Mouse (Mus musculus): ENCODE data around the gene Ntf5. TPM values are rescaled to one million over a fixed set of nuclear protein-coding genes. Genes with fewer than 3 reads are reported as not detected.
A peak's percentile ranks its signal among the peaks of the same experiment; 100 is the strongest.
"Not testable (repeated sequence)": the region's sequence is repeated elsewhere in the genome, so short reads cannot be mapped to it uniquely, and the experiment has no call there.

Ntf5 gene
- polyA plus RNA-seq (2012; rRNA removed): 0.10 and 0.16 TPM in 2 replicates

DNA sequence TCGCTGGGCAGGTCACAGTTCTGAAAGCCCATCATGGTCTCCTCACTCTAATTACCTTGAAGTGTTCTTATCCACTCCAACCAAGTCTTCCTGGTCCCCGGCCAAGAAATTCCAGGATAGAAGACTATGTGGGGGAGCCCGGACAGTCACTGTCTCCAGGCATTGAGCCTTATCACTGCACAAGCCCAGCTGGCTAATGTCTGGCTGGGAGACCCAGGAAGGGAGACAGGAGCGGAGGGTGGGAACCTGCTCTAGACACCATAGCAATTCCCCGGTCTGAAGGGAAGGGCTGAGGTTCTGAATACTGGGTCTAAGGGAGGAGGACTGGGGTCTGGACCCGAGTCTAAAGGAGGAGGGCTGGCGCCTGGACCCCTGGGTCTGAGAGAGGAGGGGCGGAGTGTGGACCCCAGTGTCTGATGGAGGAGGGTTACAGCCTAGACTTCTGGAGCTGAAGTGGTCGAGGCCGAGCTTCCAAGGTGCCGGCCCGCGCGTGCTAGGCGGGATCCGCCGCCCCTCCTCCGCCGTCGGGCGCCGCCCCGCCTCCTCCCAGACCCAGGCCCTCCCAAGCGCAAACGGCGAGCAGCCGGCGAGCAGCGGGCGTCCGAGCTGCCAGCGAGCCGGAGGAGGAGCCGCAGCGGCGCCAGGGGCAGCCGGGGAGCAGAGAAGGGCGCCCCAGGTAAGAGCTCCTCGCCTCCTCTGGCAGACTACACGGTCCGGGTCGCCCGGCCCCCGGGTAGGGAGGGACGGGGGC is at the start of gene Ntf5:
Gene Ntf5 (plus strand): TSS at position 583 of the 751 bp plus-strand sequence.
- no peak for DNase-seq (ENCODE audit: low read depth, low spot score)
- WGBS: 2% methylated on average over 42 of the region's 45 CpGs

DNA sequence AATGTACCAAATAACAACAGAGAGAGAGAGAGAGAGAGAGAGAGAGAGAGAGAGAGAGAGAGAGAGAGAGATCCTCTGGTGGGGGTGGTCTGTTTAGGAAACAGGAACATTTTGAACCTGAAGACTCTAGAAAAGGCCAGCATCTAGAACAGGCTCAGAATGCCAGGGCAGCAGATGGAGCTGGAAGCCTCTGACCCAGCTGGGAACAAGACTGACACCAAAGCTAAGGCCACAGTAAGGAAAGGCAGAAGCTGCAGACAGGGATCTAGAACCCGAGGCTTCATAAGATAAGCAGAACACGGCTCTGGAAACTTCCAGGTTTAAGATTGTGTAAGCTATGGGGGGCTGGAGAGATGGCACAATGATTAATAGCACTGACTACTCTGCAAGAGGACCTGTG is 49.5 kb upstream of the Ntf5 start:
- WGBS: 76% methylated on average over 2 of the region's 2 CpGs
- no peak for DNase-seq (ENCODE audit: low read depth, low spot score)

DNA sequence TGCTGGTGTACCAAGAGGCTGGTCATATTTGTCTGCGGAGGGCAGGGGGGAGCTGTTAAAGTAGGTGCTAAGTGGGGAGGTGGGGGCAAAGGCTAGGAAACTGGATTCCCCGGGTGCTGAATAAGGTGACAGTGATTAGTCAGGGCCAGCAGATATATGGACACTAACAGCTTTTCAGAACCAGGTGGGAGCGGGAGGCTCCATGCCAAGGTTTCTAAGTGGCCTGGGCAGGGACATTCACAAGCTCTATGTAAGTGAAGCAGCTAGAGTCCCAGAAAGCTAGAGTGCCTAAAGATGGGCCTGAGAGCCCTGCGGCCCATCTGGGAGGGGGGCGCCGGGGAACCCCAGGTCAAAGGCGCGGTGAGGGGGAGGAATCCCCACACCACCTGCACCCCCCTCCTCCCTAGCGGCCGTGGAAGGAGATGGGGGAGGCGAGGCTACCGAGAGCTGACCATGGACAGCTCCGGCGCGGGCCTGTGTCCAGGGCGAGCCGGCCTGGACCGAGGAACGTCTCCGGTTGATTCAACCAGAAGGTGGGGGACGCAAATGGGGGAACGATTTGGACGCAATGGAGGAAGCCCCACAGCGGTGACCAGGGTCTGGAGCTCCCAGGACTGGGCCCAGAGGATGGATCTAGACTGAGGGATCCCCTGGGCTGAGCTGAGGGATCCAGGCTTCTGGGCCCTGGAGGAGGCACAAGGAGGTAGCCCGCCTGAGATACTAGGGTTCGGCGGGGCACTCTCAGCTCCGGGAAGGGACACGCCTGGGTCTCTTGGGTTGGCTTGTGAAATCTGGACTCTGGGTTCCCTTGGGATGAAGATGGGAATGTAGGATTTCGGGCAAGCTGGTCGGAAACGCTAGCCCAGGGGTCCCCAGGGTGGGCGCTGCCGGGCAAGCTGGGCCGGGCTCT is 47.5 kb upstream of the Ntf5 start:
- no peak for DNase-seq (ENCODE audit: low read depth, low spot score)
- WGBS: 7% methylated on average over 35 of the region's 35 CpGs

DNA sequence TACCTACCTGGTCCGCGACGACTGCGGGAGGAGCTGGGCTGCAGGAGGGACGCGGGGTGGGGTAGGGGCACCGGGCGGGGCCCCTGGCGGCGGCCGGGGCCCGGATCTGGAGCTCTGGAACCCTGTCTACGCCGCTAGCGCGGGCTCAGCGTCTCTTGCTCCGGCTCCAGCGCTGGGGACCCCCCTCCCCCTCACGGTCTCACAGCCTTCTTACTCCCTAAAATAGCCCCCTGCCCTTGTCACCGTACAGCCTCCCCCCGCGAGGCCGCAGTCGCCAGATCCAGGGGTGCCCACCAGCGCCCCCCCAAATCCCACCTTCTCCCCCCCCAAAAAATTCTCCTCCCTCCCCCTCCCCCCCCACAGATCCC is 46.9 kb upstream of the Ntf5 start, which contains the start of gene Ppfia3:
Gene Ppfia3 (minus strand): TSS at position 368 of the 368 bp plus-strand sequence.
- DNase-seq (ENCODE audit: low read depth, low spot score): no peak
- WGBS: 0% methylated on average over 17 of the region's 26 CpGs

DNA sequence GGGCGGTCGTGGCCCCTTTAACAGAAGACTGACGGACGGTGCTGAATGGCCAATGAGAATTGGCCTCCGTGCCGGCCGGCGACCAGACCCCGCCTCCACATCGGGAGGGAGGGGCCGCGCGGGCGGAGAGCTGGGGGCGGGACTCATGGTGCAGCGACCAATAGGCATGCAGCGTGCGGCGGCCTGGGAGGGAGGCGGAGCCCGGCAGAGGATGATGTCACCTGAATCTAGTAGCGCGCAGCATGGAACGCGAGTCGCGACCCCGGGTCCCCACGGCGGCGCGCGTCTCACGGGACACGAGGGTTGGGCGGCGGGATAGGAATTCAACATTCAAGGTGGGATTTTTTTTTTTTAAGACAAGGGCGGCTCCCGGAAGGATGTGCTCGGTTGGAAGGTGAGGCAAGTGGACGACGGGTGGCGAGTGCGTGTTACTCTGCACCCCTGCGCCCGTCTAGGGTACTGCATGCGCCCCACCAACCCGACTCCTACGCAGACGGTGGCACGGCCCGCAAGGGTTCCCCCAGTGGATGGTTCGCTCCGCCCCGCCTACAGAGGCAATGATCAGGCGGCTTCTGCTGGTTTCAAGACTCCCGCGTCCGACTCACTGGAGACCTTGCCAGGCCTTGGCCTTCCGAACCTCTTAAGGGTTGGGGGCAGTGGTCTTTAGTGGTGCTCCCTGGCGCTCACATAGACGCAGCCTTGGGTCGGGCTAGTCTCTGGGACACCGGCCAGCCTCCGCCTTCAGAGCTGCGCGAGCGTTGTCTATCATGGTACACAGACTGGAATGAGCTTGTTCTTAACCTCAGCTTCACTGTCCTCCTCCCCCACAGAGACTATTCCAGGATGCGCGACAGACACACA is 46.2 kb upstream of the Ntf5 start:
- DNase-seq (ENCODE audit: low read depth, low spot score): peak; percentile 55
- WGBS: under 1% methylated on average over 70 of the region's 70 CpGs

DNA sequence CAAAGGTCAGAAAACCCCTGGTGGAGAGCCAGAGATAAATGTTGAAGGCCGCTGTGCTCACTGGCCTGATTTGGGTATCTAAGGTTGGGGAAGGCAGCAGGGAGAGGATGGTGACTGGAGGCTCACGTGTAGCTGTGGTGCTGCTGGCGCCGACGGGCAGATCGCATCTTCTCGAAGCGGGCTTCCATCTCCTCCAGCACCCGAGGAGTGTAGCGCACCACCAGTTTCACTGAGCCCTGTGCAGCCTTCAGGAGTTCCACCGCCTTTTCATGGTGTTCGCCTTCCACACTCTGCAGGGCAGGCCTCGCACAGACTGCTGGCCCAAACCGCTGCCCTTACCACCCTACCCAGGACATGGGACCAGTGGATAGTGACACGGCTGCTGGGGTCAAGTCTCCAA is 45.3 kb upstream of the Ntf5 start:
- WGBS: 91% methylated on average over 15 of the region's 15 CpGs
- no peak for DNase-seq (ENCODE audit: low read depth, low spot score)

DNA sequence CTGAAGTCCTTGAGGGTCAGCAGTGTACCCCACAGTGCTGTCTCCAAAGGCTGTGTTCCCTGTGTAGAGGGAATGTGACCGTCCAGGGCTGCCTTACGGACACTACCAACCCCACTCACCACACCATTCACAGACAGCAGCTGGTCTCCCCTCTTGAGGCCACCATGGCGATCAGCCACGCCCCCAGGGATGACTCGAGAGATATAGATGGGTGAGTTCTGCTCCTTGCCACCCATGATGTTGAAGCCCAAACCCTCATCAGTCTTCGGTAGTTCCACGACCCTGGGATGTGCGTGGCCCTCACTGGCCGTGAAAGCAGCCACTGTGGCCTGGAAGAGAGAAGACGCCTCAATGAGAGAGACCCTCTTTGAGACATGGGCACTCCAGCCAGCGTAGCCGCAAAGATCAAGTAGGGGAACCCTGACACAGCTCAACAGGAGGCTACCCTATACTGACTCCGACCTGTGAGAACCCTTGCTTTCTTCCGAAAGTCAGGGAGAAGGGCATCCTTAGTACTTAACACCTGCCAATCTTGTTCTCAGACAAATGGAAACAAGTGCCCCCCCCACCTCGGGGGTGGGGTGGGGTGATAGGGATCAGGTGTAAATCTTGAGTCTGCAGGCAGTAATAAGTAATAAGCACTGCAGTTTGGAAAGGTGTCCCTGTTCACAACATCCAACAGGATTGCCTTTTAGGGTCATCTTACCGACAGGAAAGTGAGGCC is 44.3 kb upstream of the Ntf5 start:
- 80% methylated on average over 16 of the region's 16 CpGs for WGBS
- no peak for DNase-seq (ENCODE audit: low read depth, low spot score)

DNA sequence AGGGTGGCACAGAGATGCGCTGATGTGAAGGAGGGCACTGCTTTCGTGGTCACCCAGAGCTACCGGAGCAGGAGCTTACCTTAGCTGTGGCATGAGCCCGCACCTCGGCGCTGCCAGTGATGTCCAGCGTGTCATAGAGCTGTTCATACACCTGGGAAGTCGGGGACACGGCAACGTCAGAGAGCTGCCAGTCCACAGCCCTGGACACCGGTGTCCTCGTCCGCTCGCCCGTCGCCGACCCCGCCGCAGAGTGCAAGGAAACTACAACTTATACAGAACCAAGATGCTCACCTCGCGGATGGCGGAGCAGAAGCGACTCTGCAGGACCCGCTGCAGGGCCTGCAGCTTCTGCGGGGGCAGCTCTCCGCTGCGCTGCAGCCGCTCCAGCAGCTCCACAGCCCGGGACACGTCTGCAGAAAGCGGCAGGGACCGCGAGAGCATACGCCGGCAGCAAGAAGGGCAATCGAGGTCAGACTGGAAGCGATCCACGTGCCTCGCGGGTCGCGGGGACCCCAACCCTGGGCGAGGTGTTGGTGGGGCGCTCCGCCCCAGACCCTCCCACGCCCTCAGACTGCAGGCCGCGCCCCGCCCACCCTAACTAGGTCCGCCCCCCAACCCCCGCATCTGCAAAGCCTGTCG is 43.5 kb upstream of the Ntf5 start:
- no peak for DNase-seq (ENCODE audit: low read depth, low spot score)
- WGBS: 6% methylated on average over 52 of the region's 52 CpGs

DNA sequence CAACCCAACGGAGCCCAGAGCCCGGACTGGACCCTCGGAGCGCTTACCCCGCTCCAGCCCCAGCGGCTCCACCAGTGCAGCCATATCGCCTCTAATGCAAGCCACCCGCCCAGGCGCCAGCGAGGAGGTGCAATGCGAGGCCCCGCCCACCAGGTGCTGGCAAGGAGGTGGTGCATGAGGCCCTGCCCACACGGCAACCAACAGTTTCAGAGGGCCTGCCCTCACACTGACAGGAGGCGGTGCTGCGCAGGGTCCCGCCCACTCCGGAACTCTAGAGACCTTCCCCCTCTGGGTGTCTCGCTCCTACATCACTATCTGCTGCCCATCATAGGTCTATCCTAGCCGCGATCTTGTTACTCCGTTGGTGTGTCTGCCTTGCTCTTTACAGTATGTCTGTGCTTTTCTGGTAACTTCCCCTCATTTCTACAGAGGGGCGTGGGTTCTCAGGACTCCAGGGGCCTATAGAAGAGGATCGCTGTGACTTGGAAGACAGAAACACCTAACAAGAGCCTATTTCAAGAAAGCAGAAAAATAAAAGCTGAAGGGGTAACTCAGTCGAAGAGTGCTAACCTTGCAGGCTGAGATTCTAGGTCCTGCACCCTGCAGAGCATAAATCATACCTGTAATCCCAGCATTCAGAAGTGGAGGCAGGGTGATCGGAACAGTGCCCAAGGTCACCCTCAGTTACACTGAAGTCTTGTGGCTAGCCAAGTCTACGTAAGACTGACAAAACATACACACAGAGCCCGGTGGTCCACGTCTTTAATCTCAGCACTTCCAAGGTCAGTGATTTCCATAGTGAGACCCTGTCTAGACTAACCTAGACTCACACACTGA is 42.8 kb upstream of the Ntf5 start, which contains the start of gene Lin7b:
Gene Lin7b (minus strand): TSS at position 109 of the 837 bp plus-strand sequence.
- 9% methylated on average over 28 of the region's 28 CpGs for WGBS
- peak; percentile 58 for DNase-seq (ENCODE audit: low read depth, low spot score)

DNA sequence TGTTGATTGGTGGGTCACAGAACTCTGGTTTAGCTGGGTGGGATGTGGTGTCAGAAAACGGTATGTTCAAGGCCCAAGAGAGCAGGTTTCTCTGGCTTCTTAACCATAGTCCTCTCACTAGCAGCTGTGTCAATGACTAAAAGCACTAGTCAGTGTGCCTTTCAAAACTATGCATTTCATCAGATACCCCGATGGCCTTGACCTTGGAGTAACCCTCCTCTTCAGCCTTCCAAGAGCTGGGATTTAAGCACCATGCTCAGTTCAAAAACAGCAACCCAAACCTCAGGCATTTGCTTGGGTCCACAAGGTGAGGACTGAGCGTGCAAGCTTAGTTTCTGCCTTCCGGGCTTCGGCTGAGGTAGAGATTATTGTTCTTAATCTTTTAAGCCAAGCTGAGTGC is 41.1 kb upstream of the Ntf5 start:
- 68% methylated on average over 5 of the region's 5 CpGs for WGBS
- DNase-seq (ENCODE audit: low read depth, low spot score): no peak

DNA sequence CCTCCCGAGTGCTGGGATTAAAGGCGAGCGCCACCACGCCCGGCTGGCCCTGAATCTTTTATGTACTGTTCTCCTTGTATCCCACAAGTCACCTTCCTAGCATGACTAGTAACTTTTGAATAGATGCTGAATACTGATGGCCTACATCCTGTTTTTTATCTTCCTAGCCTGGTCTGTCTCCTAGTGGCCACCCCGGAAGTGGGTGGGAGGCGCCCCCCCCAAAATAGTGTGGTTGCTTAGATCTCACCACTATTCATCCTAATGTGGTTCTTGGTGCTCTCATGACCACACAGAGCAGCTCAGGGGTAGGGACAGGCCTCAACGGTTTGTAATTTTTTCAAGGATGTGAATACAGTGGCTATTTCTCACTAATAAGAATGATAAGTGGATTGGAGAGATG is 38.9 kb upstream of the Ntf5 start:
- no peak for DNase-seq (ENCODE audit: low read depth, low spot score)
- WGBS: 84% methylated on average over 8 of the region's 8 CpGs

DNA sequence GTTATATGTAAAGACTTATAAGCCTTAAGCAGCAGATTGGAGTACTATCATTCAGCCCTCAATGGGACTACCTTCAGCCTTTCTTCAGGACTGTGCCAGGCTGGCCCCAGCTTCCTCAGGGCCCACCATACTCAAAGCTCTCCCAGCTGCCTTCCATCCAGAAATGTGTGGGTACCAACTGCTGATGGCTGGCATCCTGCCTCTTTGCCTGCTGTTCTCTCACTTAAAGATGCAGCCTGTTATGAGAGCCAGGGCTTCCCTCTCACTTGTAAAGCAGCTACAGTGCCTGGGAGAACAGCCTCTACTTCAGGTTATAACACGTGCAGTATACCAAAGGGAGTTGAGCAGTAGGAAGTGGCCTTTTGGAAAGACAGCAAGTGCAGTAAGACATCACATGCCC is 37.4 kb upstream of the Ntf5 start:
- WGBS: 86% methylated on average over 1 of the region's 1 CpGs
- no peak for DNase-seq (ENCODE audit: low read depth, low spot score)

DNA sequence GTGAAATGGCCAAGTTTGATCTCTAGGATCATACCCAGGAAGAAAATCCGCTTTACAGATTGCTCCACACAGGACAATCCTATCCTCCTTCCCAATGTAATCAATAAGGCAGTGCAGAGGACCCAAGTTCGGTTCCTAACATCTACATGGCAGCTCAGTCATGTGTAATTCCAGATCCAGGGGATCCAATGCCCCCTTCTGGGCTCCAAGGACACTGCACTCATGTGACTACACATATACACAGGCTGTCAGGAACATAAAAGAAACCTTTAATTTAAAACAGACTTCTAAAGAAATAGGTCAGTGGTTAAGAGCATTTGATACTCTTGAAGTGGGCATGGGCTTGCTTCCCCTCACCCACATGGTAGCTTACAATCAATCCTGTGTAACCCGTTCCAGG is 27.4 kb upstream of the Ntf5 start:
- WGBS: 97% methylated on average over 3 of the region's 3 CpGs
- no peak for DNase-seq (ENCODE audit: low read depth, low spot score)

DNA sequence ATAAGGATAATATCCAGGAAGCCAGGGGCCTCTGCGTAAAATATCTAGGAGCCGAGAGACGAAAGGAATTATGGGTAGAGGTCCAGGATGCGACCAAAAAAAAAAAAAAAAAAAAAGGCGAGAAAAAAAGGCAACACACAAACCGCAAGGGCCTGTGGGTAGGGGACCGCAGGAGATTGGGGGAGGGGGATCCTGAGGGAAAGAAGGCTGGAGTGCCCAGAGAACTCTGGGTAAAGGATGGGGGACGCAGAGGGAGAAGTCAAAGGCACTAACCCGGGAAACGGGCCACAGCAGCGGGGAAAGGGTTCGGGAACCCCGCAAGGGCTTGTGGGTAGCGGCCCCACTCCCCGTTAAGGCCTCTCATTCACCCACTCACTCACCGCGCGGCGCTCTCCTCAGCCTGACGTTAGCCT is 18.4 kb upstream of the Ntf5 start:
- WGBS: under 1% methylated on average over 19 of the region's 20 CpGs
- DNase-seq (ENCODE audit: low read depth, low spot score): peak; percentile 8

DNA sequence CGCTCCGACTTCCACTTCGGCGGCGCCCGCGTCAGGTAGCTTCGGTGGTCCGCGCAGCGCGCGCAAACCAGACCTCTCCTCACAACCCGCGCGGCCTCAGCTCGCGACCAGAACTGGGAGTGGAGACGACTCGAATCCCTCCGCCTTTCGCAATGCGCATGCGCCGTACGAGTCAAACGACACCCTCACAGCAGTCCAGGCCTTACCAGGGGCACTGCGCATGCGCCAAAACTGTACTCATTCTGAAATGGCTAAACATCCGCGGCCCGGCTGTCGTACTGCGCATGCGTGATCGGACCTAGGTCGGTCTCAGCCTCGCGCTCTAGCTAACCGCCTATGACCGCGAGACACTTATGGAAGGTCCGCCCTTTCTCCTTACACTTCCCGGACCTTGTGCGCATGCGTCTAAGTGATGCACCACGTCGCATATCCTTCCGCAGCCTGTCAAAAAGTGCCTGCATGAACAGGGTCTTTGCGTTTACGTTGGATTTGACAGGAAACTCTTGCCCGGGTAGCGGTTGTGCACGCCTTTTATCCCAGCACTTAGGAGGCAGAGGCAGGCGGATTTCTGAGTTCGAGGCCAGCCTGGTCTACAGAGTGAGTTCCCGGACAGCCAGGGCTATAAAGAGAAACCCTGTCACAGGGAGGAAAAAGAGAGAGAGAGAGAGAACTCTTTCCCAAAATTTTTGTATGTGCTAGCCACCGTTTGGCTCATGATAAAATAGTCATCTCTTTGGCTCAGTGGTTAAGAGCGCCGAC is 17.7 kb upstream of the Ntf5 start, which contains the start of gene Snrnp70:
Gene Snrnp70 (minus strand): TSS at position 165 of the 759 bp plus-strand sequence.
- DNase-seq (ENCODE audit: low read depth, low spot score): peak; percentile 99
- WGBS: under 1% methylated on average over 60 of the region's 60 CpGs

DNA sequence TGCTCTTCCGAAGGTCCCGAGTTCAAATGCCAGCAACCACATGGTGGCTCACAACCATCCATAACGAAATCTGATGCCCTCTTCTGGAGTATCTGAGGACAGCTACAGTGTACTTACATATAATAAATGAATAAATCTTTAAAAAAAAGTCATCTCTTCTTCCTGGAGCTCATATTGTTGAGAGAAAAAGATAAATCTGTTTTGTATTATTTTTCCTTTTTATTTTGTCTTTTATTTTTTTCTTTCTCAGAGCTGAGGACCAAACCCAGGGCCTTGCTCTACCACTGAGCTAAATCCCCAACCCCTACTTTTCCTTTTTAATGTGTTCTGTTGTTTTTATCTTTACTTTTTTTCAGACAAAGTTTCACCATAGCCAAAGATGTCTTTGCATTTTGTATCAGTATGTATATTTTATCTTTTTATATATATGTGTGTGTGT is 17.1 kb upstream of the Ntf5 start:
- DNase-seq (ENCODE audit: low read depth, low spot score): not testable (repeated sequence)
- 2% methylated on average over 3 of the region's 3 CpGs for WGBS

DNA sequence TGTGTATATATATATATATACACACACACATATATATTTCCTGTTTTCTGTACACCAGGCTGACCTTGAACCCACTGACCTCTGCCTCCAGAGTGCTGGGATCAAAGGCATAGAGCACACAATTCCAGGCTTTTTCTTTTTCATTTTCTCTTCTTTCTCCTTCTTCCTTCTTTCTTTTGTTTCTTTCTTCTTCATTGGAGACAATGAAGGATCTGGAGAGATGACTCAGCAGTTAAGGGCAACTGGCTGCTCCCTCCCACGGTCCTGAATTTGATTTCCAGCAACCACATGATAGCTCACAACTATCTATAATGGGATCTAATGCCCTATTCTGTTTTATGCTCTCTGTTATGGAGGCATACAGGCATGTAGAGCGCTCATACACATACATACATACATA is 16.7 kb upstream of the Ntf5 start:
- no peak for DNase-seq (ENCODE audit: low read depth, low spot score)
- 57% methylated on average over 2 of the region's 2 CpGs for WGBS

Measured in large intestine, adult 2 months (tissue).